Comparison of ENCODE assay signal across 8 mouse cellular contexts in genomic region chr19:32346176-32346575, GRCm38 (mm10). TPM values are rescaled to one million over a fixed set of nuclear protein-coding genes. Genes with fewer than 3 reads are reported as not detected.
DNase-seq lines count a peak whose midpoint lies in the region; ATAC-seq and TF ChIP-seq lines count a peak whose summit lies in the region.

No protein-coding gene starts in this region.

- H3K27me3 ChIP-seq in heart, embryonic 10.5 days (ENCODE audit: insufficient read depth, poor library complexity, severe bottlenecking), result no peaks in the 10 kb centered on the region
- H3K27me3 ChIP-seq in kidney, postnatal 0 days (ENCODE audit: insufficient read depth, low read length), result no peaks in the 10 kb centered on the region
- H3K27me3 ChIP-seq in myocyte (ENCODE audit: control insufficient read depth, insufficient read depth, insufficient read length), result no peaks in the 10 kb centered on the region
- no peaks in the 10 kb centered on the region for H3K27me3 ChIP-seq in thymus, adult 2 months (ENCODE audit: control insufficient read depth, insufficient read depth, low read length)

- no peaks in the 10 kb centered on the region for H3K79me2 ChIP-seq in myocyte (ENCODE audit: control insufficient read depth, insufficient read depth)

- no peaks in the 10 kb centered on the region for H3K9me3 ChIP-seq in heart, embryonic 10.5 days
- H3K9me3 ChIP-seq in kidney, postnatal 0 days (replicated peaks; ENCODE audit: low read length), result no peaks in the 10 kb centered on the region

- no peak overlapping the region for H3ac ChIP-seq in myocyte (ENCODE audit: control insufficient read depth, insufficient read length)

- no peak overlapping the region for H3K4me3 ChIP-seq in heart, embryonic 10.5 days
- H3K4me3 ChIP-seq in kidney, postnatal 0 days (replicated peaks; ENCODE audit: low read depth, low read length), result no peak overlapping the region
- no peak overlapping the region for H3K4me3 ChIP-seq in myocyte
- no peak overlapping the region for H3K4me3 ChIP-seq in thymus, adult 2 months (ENCODE audit: control insufficient read depth, insufficient read depth, low read length)

- no peak for TF ChIP-seq CTCF in kidney, postnatal 0 days (IDR thresholded peaks at IDR 0.05; ENCODE audit: low read depth)
- TF ChIP-seq CTCF in thymus, adult 2 months (IDR thresholded peaks at IDR 0.05; ENCODE audit: borderline replicate concordance, control insufficient read depth, extremely low read depth, insufficient read depth, low read length, poor library complexity), result no peak

- H3K9ac ChIP-seq in kidney, postnatal 0 days (ENCODE audit: low read depth, low read length), result no peak overlapping the region

- peak overlapping the region; percentile 30; the same call in 1 of the 2 replicates for H3K4me2 ChIP-seq in kidney, postnatal 0 days (ENCODE audit: low read length)
- peak overlapping the region; percentile 60 for H3K4me2 ChIP-seq in myocyte (ENCODE audit: low read depth)

- 19% methylated on average over 3 of the region's 3 CpGs for WGBS in heart, embryonic 10.5 days
- 4% methylated on average over 3 of the region's 3 CpGs for WGBS in kidney, postnatal 0 days
- 92% methylated on average over 3 of the region's 3 CpGs for WGBS in thymus, adult 2 months

- H3K4me1 ChIP-seq in heart, embryonic 10.5 days, result peaks cover 91% of the 10 kb centered on the region
- peaks cover 58% of the 10 kb centered on the region for H3K4me1 ChIP-seq in kidney, postnatal 0 days (replicated peaks; ENCODE audit: insufficient read depth, low read length)
- peaks cover 10% of the 10 kb centered on the region for H3K4me1 ChIP-seq in thymus, adult 2 months (replicated peaks; ENCODE audit: control insufficient read depth, insufficient read depth, low read length)

- ATAC-seq in kidney, postnatal 0 days (replicated peaks; ENCODE audit: low FRiP score, low read depth), result peak; percentile 78; the same call in 1 of the 2 replicates
- ATAC-seq in granulocyte monocyte progenitor cell, adult 5-6 weeks (replicated peaks; ENCODE audit: poor library complexity, severe bottlenecking), result no peak

- peak overlapping the region; percentile 81 for H3K27ac ChIP-seq in heart, embryonic 10.5 days
- peak overlapping the region; percentile 86 for H3K27ac ChIP-seq in kidney, postnatal 0 days
- no peak overlapping the region for H3K27ac ChIP-seq in thymus, adult 2 months (ENCODE audit: control insufficient read depth, insufficient read depth, low read length)

- no peak for TF ChIP-seq POLR2A in myocyte (IDR thresholded peaks at IDR 0.05; ENCODE audit: insufficient read length, low read depth)
- TF ChIP-seq POLR2A in thymus, adult 2 months (IDR thresholded peaks at IDR 0.05; ENCODE audit: control insufficient read depth, extremely low read depth, insufficient read depth, low read length, poor library complexity), result no peak

- H3K36me3 ChIP-seq in heart, embryonic 10.5 days, result peaks cover 5% of the 10 kb centered on the region; the same call in 1 of the 2 replicates
- no peaks in the 10 kb centered on the region for H3K36me3 ChIP-seq in kidney, postnatal 0 days (ENCODE audit: insufficient read depth, low read length)
- H3K36me3 ChIP-seq in myocyte (ENCODE audit: control insufficient read depth, insufficient read depth), result no peaks in the 10 kb centered on the region
- no peaks in the 10 kb centered on the region for H3K36me3 ChIP-seq in thymus, adult 2 months (ENCODE audit: control insufficient read depth, insufficient read depth, low read length)

- DNase-seq in adrenal gland, adult (ENCODE audit: inconsistent age in 2 of 2, low spot score in 1 of 2), result peak; percentile 74 to 89
- no peak for DNase-seq in adrenal gland, postnatal 4 days (ENCODE audit: low spot score in 2 of 2)
- DNase-seq in NIH3T3 (ENCODE audit: low read depth), result peak; percentile 90
- no peak for DNase-seq in heart, embryonic 10.5 days (ENCODE audit: low spot score)
- peak; percentile 95 for DNase-seq in kidney, postnatal 0 days (ENCODE audit: low spot score)
- DNase-seq in thymus, adult 2 months, result no peak

TF ChIP-seq in myocyte, 11 proteins besides CTCF, POLR2A, EP300 and RAD21:
- no peak for TF ChIP-seq USF1 (IDR thresholded peaks at IDR 0.05; ENCODE audit: low read depth)
- TF ChIP-seq MYOG (IDR thresholded peaks at IDR 0.05; ENCODE audit: control insufficient read depth in 1 of 3, insufficient read depth in 1 of 3, insufficient read length in 2 of 3, low read depth in 2 of 3), result no peak
- no peak for TF ChIP-seq TCF12 (IDR thresholded peaks at IDR 0.05; ENCODE audit: insufficient read depth, poor library complexity, severe bottlenecking)
- no peak for TF ChIP-seq TCF3 (IDR thresholded peaks at IDR 0.05; ENCODE audit: insufficient read length, low read depth)
- TF ChIP-seq REST (IDR thresholded peaks at IDR 0.05; ENCODE audit: insufficient read depth, insufficient read length), result no peak
- no peak for TF ChIP-seq CEBPB (IDR thresholded peaks at IDR 0.05; ENCODE audit: insufficient read depth, poor library complexity, severe bottlenecking)
- no peak for TF ChIP-seq MYOD1 (IDR thresholded peaks at IDR 0.05; ENCODE audit: control insufficient read depth in 1 of 3, insufficient read length in 2 of 3, low read depth in 2 of 3)
TF ChIP-seq in myocyte: peak in this region for 0.

RNA-seq across cellular contexts. Expression of gene Sgms1, which starts 43.3 kb away (rescaled TPM):
- total RNA-seq in adrenal gland, postnatal 4 days (2021), result 10 to 100 TPM; 69.3 to 78.5 TPM
- 41.5 and 45.9 TPM in 2 replicates for polyA plus RNA-seq in heart, embryonic 10.5 days (2016; fragmentation: Nextera tagmentation; extraction: Ambion mirVana)
- 42.4 and 46.1 TPM in 2 replicates for polyA plus RNA-seq in kidney, postnatal 0 days (2015; fragmentation: Nextera tagmentation; extraction: Ambion mirVana)
- 8.5 TPM for polyA plus RNA-seq in myocyte (2012; fragmentation: generic; extraction: Trizol)
- polyA plus RNA-seq in thymus, adult 2 months (2012; rRNA removed), result 5.9 and 7.4 TPM in 2 replicates
- total RNA-seq in granulocyte monocyte progenitor cell, adult 5-6 weeks (2014; fragmentation: Nextera tagmentation), result 14.6 and 21.0 TPM in 2 replicates
- 13.2 and 18.1 TPM in 2 replicates for total RNA-seq in granulocyte monocyte progenitor cell, adult 5-6 weeks (2017)

Comparison
In these comparisons a context has a peak if more than half of its experiments do, and no peak if none do; other contexts are left out.
1. DNase-seq: peak in adrenal gland, adult (2 of 2), NIH3T3 (single experiment) and kidney, postnatal 0 days (single experiment); none in adrenal gland, postnatal 4 days (0 of 2), heart, embryonic 10.5 days (single experiment) and thymus, adult 2 months (single experiment).